Mouse (Mus musculus) spleen, adult 18-20 months (tissue): ENCODE data around the gene Rpl36a.

ENCODE experiments used
- DNase-seq, 2 experiments: peaks; one replicate each; pipeline ENCODE4 v3.0.0; 2022; ENCODE audit warnings: mixed read lengths in 2 of 2

Rpl36a gene

GRCm38 (mm10) chrX:134600659-134601379, 15.4 kb downstream of the Rpl36a start, which contains the start of the genes Gla and Hnrnph2:
Gla (minus strand) TSS chrX:134601125.
Hnrnph2 (plus strand) TSS chrX:134601179.
- DNase-seq = peak; percentile 76 to 79

GRCm38 (mm10) chrX:134601380-134602120, 16.1 kb downstream of the Rpl36a start:
- DNase-seq = no peak

GRCm38 (mm10) chrX:134609472-134609871, 24.0 kb downstream of the Rpl36a start:
- no peak for DNase-seq

- DNase-seq = no peak
These were observed 25.5 kb downstream of the Rpl36a start for GRCm38 (mm10) chrX:134610984-134611383.

GRCm38 (mm10) chrX:134612285-134612959, 27.0 kb downstream of the Rpl36a start:
- peak in 1 of 2 experiments; percentile 13 for DNase-seq

- peak in 1 of 2 experiments; percentile 32 for DNase-seq
These were observed 28.9 kb downstream of the Rpl36a start for GRCm38 (mm10) chrX:134614306-134614705.

- DNase-seq = no peak
These were observed 34.2 kb downstream of the Rpl36a start for GRCm38 (mm10) chrX:134619695-134620094.

- DNase-seq = no peak
These were observed 34.9 kb downstream of the Rpl36a start for GRCm38 (mm10) chrX:134620254-134620865.

- no peak for DNase-seq
These were observed 36.2 kb downstream of the Rpl36a start for GRCm38 (mm10) chrX:134621685-134622084.

- no peak for DNase-seq
These were observed 37.9 kb downstream of the Rpl36a start for GRCm38 (mm10) chrX:134623350-134623749.

GRCm38 (mm10) chrX:134628200-134628599, 42.7 kb downstream of the Rpl36a start:
- DNase-seq = no peak

GRCm38 (mm10) chrX:134632710-134633109, 47.3 kb downstream of the Rpl36a start:
- DNase-seq = no peak

- DNase-seq = no peak
These were observed 49.7 kb downstream of the Rpl36a start for GRCm38 (mm10) chrX:134635111-134635510.

GRCm38 (mm10) chrX:134635860-134636259, 50.4 kb downstream of the Rpl36a start:
- no peak for DNase-seq
